Mouse (Mus musculus) c-Kit-negative CD71-positive TER-119-positive erythroid progenitor cells, embryonic 14.5 days (primary cell): ENCODE data around the gene Clasrp.
A peak's percentile ranks its signal among the peaks of the same experiment; 100 is the strongest.

Source experiments
- DNase-seq: peaks from one replicate; pipeline ENCODE4 v3.0.0-alpha.2; 2013; ENCODE audit warnings: low read depth, low spot score

The Clasrp gene

GRCm38 (mm10) chr7:19563884-19564283 lies 40.4 kb downstream of the Clasrp start:
- peak; percentile 65 for DNase-seq

- DNase-seq, result no peak
Measured at GRCm38 (mm10) chr7:19562643-19563410, 41.5 kb downstream of the Clasrp start, which contains the start of gene Ppp1r37. Gene Ppp1r37, minus strand, starts transcription at chr7:19563076.

GRCm38 (mm10) chr7:19561765-19562642 lies 42.3 kb downstream of the Clasrp start:
- peak; percentile 89 for DNase-seq

- DNase-seq, result no peak
Measured at GRCm38 (mm10) chr7:19561431-19561764, 42.9 kb downstream of the Clasrp start.

- DNase-seq, result no peak
Measured at GRCm38 (mm10) chr7:19560491-19561260, 43.6 kb downstream of the Clasrp start.

GRCm38 (mm10) chr7:19558965-19559364 lies 45.3 kb downstream of the Clasrp start:
- DNase-seq, result no peak

- DNase-seq, result no peak
Measured at GRCm38 (mm10) chr7:19557982-19558900, 46.0 kb downstream of the Clasrp start.

GRCm38 (mm10) chr7:19557086-19557485 lies 47.2 kb downstream of the Clasrp start:
- DNase-seq, result no peak

- no peak for DNase-seq
Measured at GRCm38 (mm10) chr7:19554168-19554567, 50.1 kb downstream of the Clasrp start.

- no peak for DNase-seq
Measured at GRCm38 (mm10) chr7:19552443-19552842, 51.8 kb downstream of the Clasrp start.

- DNase-seq, result no peak
Measured at GRCm38 (mm10) chr7:19551634-19552033, 52.7 kb downstream of the Clasrp start.

GRCm38 (mm10) chr7:19549394-19549793 lies 54.9 kb downstream of the Clasrp start:
- DNase-seq, result no peak

- DNase-seq, result no peak
Measured at GRCm38 (mm10) chr7:19547344-19547969, 56.8 kb downstream of the Clasrp start.

GRCm38 (mm10) chr7:19546007-19546406 lies 58.3 kb downstream of the Clasrp start:
- DNase-seq, result no peak

GRCm38 (mm10) chr7:19543584-19543983 lies 60.7 kb downstream of the Clasrp start:
- no peak for DNase-seq

- DNase-seq, result no peak
Measured at GRCm38 (mm10) chr7:19542155-19542691, 62.1 kb downstream of the Clasrp start.

GRCm38 (mm10) chr7:19541681-19542154 lies 62.6 kb downstream of the Clasrp start:
- no peak for DNase-seq

- DNase-seq, result no peak
Measured at GRCm38 (mm10) chr7:19540771-19541566, 63.3 kb downstream of the Clasrp start.

- DNase-seq, result no peak
Measured at GRCm38 (mm10) chr7:19534676-19535075, 69.6 kb downstream of the Clasrp start.
